Mouse (Mus musculus) olfactory bulb, adult 2 months (tissue): ENCODE measurements around the gene Sppl3. TPM values are rescaled to one million over a fixed set of nuclear protein-coding genes. Genes with fewer than 3 reads are reported as not detected.
A peak's percentile ranks its signal among the peaks of the same experiment; 100 is the strongest.

Experiments used
- H3K27ac ChIP-seq: fragments of 200-500 bp; 2 replicates; pipeline ENCODE4 v1.5.1; 2012; ENCODE audit warnings: low read depth, low read length; ENCODE audit not compliant: insufficient read depth
- H3K4me1 ChIP-seq: fragments of 200-500 bp; 2 replicates; pipeline ENCODE4 v1.6.1; 2012; ENCODE audit warnings: low read length; ENCODE audit not compliant: control insufficient read depth, insufficient read depth
- H3K4me3 ChIP-seq: fragments of 200-500 bp; 2 replicates; pipeline ENCODE4 v1.5.1; 2012; ENCODE audit warnings: mild to moderate bottlenecking, low read depth, low read length, moderate library complexity; ENCODE audit not compliant: insufficient read depth
- CTCF ChIP-seq: fragments of 200-500 bp; IDR thresholded peaks from 2 replicates; pipeline ENCODE4 v1.5.1; 2012; ENCODE audit warnings: low read depth, mild to moderate bottlenecking, low read length, moderate library complexity; ENCODE audit not compliant: insufficient read depth
- POLR2A ChIP-seq: fragments of 200-500 bp; IDR thresholded peaks from 2 replicates; pipeline ENCODE4 v1.6.1; 2012; ENCODE audit warnings: mild to moderate bottlenecking, low read depth, low read length, moderate library complexity; ENCODE audit not compliant: insufficient read depth
- WGBS: fragments of 180-500 bp; shearing (Covaris S2); methylation state at CpG from one replicate; pipeline ENCODE4 v1.1.7; 2018; 5-methylcytosine and 5-hydroxymethylcytosine counted together
- polyA plus RNA-seq: library from polyadenylated mRNA; stranded (reverse); fragments of >200 nt; gene quantifications from 2 replicates; pipeline ENCODE4 v1.2.4, GENCODE M21; 2012; ENCODE audit warnings: low replicate concordance; ENCODE audit not compliant: missing spikeins, insufficient read depth, insufficient read length

Sppl3 gene
- polyA plus RNA-seq, 1 experiment = not detected

- H3K4me1 ChIP-seq = peaks cover 11% of the 10 kb centered on the region
- peak overlapping the region; percentile 75 for H3K4me3 ChIP-seq
- no peak overlapping the region for H3K27ac ChIP-seq
- WGBS = 41% methylated on average over 6 of the region's 6 CpGs
- TF ChIP-seq CTCF (no peak), POLR2A (no peak)
These were observed 122.6 kb downstream of the Sppl3 start for GRCm38 (mm10) chr5:115133358-115134066.

- under 1% methylated on average over 79 of the region's 81 CpGs for WGBS
- Histone ChIP-seq H3K4me1 (peaks cover 11% of the 10 kb centered on the region), H3K27ac (no peak within 1 kb of the TSS), H3K4me3 (peak within 1 kb of the TSS; percentile 75)
- TF ChIP-seq POLR2A (peak; percentile 76), CTCF (no peak)
These were observed 123.6 kb downstream of the Sppl3 start, which contains the start of gene Unc119b for GRCm38 (mm10) chr5:115134234-115135165. Unc119b (minus strand) TSS chr5:115134975.

- no peak for TF ChIP-seq CTCF
- no peak for TF ChIP-seq POLR2A
These were observed 128.2 kb downstream of the Sppl3 start for GRCm38 (mm10) chr5:115139124-115139523.

GRCm38 (mm10) chr5:115140726-115141125 is 129.8 kb downstream of the Sppl3 start:
- H3K4me1 ChIP-seq = peaks cover 25% of the 10 kb centered on the region
- no peak for TF ChIP-seq POLR2A
- no peak for TF ChIP-seq CTCF
- H3K27ac ChIP-seq = no peak overlapping the region
- no peak overlapping the region for H3K4me3 ChIP-seq
- WGBS = 74% methylated on average over 3 of the region's 3 CpGs

More at GRCm38 (mm10) chr5:115139124-115139523, 128.2 kb downstream of the Sppl3 start:
- H3K4me1 ChIP-seq = peaks cover 12% of the 10 kb centered on the region
- WGBS = 87% methylated on average over 4 of the region's 4 CpGs
- H3K27ac ChIP-seq = no peak overlapping the region
- no peak overlapping the region for H3K4me3 ChIP-seq

- WGBS = 88% methylated on average over 9 of the region's 9 CpGs
- no peak for TF ChIP-seq POLR2A
- TF ChIP-seq CTCF = no peak
- H3K27ac ChIP-seq = no peak overlapping the region
- H3K4me3 ChIP-seq = no peak overlapping the region
- H3K4me1 ChIP-seq = peaks cover 29% of the 10 kb centered on the region
These were observed 131.3 kb downstream of the Sppl3 start for GRCm38 (mm10) chr5:115142166-115142697.

GRCm38 (mm10) chr5:115143552-115143951 is 132.6 kb downstream of the Sppl3 start:
- H3K4me1 ChIP-seq = peaks cover 29% of the 10 kb centered on the region
- H3K27ac ChIP-seq = no peak overlapping the region
- H3K4me3 ChIP-seq = no peak overlapping the region
- WGBS = 53% methylated on average over 10 of the region's 10 CpGs
- TF ChIP-seq CTCF (no peak), POLR2A (no peak)

- whole genome bisulfite sequencing = 65% methylated on average over 6 of the region's 6 CpGs
- Histone ChIP-seq H3K4me3 (no peak overlapping the region), H3K4me1 (peaks cover 29% of the 10 kb centered on the region), H3K27ac (peak overlapping the region; percentile 16; the same call in 1 of the 2 replicates)
- TF ChIP-seq POLR2A (no peak), CTCF (no peak)
These were observed 133.5 kb downstream of the Sppl3 start for GRCm38 (mm10) chr5:115144471-115144870.

- Histone ChIP-seq H3K27ac (peak overlapping the region; percentile 42; the same call in 1 of the 2 replicates), H3K4me1 (peaks cover 29% of the 10 kb centered on the region), H3K4me3 (no peak overlapping the region)
- 39% methylated on average over 11 of the region's 11 CpGs for WGBS
- TF ChIP-seq POLR2A = no peak
- TF ChIP-seq CTCF = no peak
These were observed 134.5 kb downstream of the Sppl3 start for GRCm38 (mm10) chr5:115145253-115145968.
